Mouse (Mus musculus) liver, embryonic 13.5 days (tissue): ENCODE data around the gene Olfr1061. TPM values are rescaled to one million over a fixed set of nuclear protein-coding genes. Genes with fewer than 3 reads are reported as not detected.

Experiments used
- polyA plus RNA-seq: library from polyadenylated mRNA; unstranded; fragments of >200 nt; fragmentation: Nextera tagmentation; extraction: Ambion mirVana; gene quantifications from 2 replicates; pipeline ENCODE4 v1.2.1, GENCODE M21; 2015

Gene Olfr1061
- polyA plus RNA-seq, 1 experiment from 2014 or later: not detected

Other genes starting within 250 kb of the Olfr1061 start
- not detected in 2 replicates for gene Olfr1043, start 246.5 kb downstream of the Olfr1061 start, polyA plus RNA-seq
- gene Olfr1044, start 236.2 kb downstream of the Olfr1061 start, polyA plus RNA-seq: not detected in 2 replicates
- gene Olfr52, start 228.4 kb downstream of the Olfr1061 start, polyA plus RNA-seq: not detected in 2 replicates
- not detected in 2 replicates for gene Olfr1045, start 211.0 kb downstream of the Olfr1061 start, polyA plus RNA-seq
- not detected in 2 replicates for gene Olfr1046, start 194.7 kb downstream of the Olfr1061 start, polyA plus RNA-seq
- not detected in 2 replicates for gene Olfr1047, start 182.6 kb downstream of the Olfr1061 start, polyA plus RNA-seq
- not detected in 2 replicates for gene Olfr1048, start 173.8 kb downstream of the Olfr1061 start, polyA plus RNA-seq
- not detected in 2 replicates for gene Olfr1049, start 155.7 kb downstream of the Olfr1061 start, polyA plus RNA-seq
- not detected in 2 replicates for gene Olfr1051, start 135.0 kb downstream of the Olfr1061 start, polyA plus RNA-seq
- not detected in 2 replicates for gene Olfr1052, start 121.6 kb downstream of the Olfr1061 start, polyA plus RNA-seq
- gene Olfr1053, start 98.8 kb downstream of the Olfr1061 start, polyA plus RNA-seq: not detected in 2 replicates
- not detected in 2 replicates for gene Olfr1054, start 78.6 kb downstream of the Olfr1061 start, polyA plus RNA-seq
- gene Olfr1055, start 63.8 kb downstream of the Olfr1061 start, polyA plus RNA-seq: not detected in 2 replicates
- gene Olfr1056, start 51.6 kb downstream of the Olfr1061 start, polyA plus RNA-seq: not detected in 2 replicates
- gene Olfr1057, start 35.7 kb downstream of the Olfr1061 start, polyA plus RNA-seq: not detected in 2 replicates
- gene Olfr1058, start 25.5 kb downstream of the Olfr1061 start, polyA plus RNA-seq: not detected in 2 replicates
- gene Olfr1062, start 12.7 kb upstream of the Olfr1061 start, polyA plus RNA-seq: not detected in 2 replicates
- gene Olfr1065, start 36.5 kb upstream of the Olfr1061 start, polyA plus RNA-seq: not detected in 2 replicates
- gene Olfr1066, start 42.2 kb upstream of the Olfr1061 start, polyA plus RNA-seq: not detected in 2 replicates
- gene Olfr228, start 73.3 kb upstream of the Olfr1061 start, polyA plus RNA-seq: not detected in 2 replicates
- gene Olfr1076, start 94.4 kb upstream of the Olfr1061 start, polyA plus RNA-seq: not detected in 2 replicates
- not detected in 2 replicates for gene Olfr1079, start 128.4 kb upstream of the Olfr1061 start, polyA plus RNA-seq
- gene Olfr1080, start 144.2 kb upstream of the Olfr1061 start, polyA plus RNA-seq: not detected in 2 replicates
- not detected in 2 replicates for gene Olfr1082, start 184.9 kb upstream of the Olfr1061 start, polyA plus RNA-seq
- gene Olfr1084, start 225.7 kb upstream of the Olfr1061 start, polyA plus RNA-seq: not detected in 2 replicates
- gene Olfr1085, start 248.0 kb upstream of the Olfr1061 start, polyA plus RNA-seq: not detected in 2 replicates